Mouse (Mus musculus): ENCODE results near the gene Tgif2lx1.
"Not testable (repeated sequence)": the region's sequence is repeated elsewhere in the genome, so short reads cannot be mapped to it uniquely, and the experiment has no call there.

Gene Tgif2lx1

GRCm38 (mm10) chrX:118480637-118481036, at the start of gene Tgif2lx1:
Gene Tgif2lx1 (minus strand): TSS chrX:118480737.
- DNase-seq, result not testable (repeated sequence)

Measured in cerebellum, postnatal 36 days (tissue).